Mouse (Mus musculus) skeletal muscle tissue, postnatal 0 days (tissue): Measurements from ENCODE around the gene Tmem54. TPM values are rescaled to one million over a fixed set of nuclear protein-coding genes. Genes with fewer than 3 reads are reported as not detected.

Experiments used
- polyA plus RNA-seq: library from polyadenylated mRNA; unstranded; fragments of >200 nt; fragmentation: Nextera tagmentation; extraction: Ambion mirVana; gene quantifications from 2 replicates; pipeline ENCODE4 v1.2.1, GENCODE M21; 2015

Tmem54 gene
- polyA plus RNA-seq: 2.8 and 4.1 TPM in 2 replicates

GRCm38 (mm10) chr4:129105356-129105755 is at the start of gene Tmem54:
Gene Tmem54 (plus strand): TSS chr4:129105548.

GRCm38 (mm10) chr4:129058207-129059092 is 46.9 kb upstream of the Tmem54 start, which contains the start of gene Rnf19b:
Gene Rnf19b (plus strand): TSS chr4:129058271.

GRCm38 (mm10) chr4:129121569-129122086 is 16.3 kb downstream of the Tmem54 start, which contains the start of gene Hpca:
Gene Hpca (minus strand): TSS chr4:129122036.

GRCm38 (mm10) chr4:129136579-129137391 is 31.4 kb downstream of the Tmem54 start, which contains the start of gene Fndc5:
Gene Fndc5 (plus strand): TSS chr4:129136999.

Other genes starting within 250 kb of the Tmem54 start
- 1.5 and 1.6 TPM in 2 replicates for gene Trim62, start 222.0 kb upstream of the Tmem54 start, polyA plus RNA-seq
- gene Azin2, start 143.1 kb upstream of the Tmem54 start, polyA plus RNA-seq: 7.4 and 7.5 TPM in 2 replicates
- gene Ak2, start 113.6 kb upstream of the Tmem54 start, polyA plus RNA-seq: 98.0 and 152 TPM in 2 replicates
- gene Rnf19b, start 47.3 kb upstream of the Tmem54 start, polyA plus RNA-seq: 5.9 and 6.1 TPM in 2 replicates
- 0.89 and 1.2 TPM in 2 replicates for gene Hpca, start 16.5 kb downstream of the Tmem54 start, polyA plus RNA-seq
- gene Fndc5, start 31.5 kb downstream of the Tmem54 start, polyA plus RNA-seq: 37.6 and 38.1 TPM in 2 replicates
- gene S100pbp, start 84.2 kb downstream of the Tmem54 start, polyA plus RNA-seq: 5.4 and 6.2 TPM in 2 replicates
- 32.6 and 35.0 TPM in 2 replicates for gene Yars, start 84.2 kb downstream of the Tmem54 start, polyA plus RNA-seq
- gene C77080, start 155.9 kb downstream of the Tmem54 start, polyA plus RNA-seq: 1.2 and 1.3 TPM in 2 replicates
- 36.7 and 40.0 TPM in 2 replicates for gene Sync, start 182.1 kb downstream of the Tmem54 start, polyA plus RNA-seq
- gene Rbbp4, start 229.8 kb downstream of the Tmem54 start, polyA plus RNA-seq: 188 and 198 TPM in 2 replicates
- gene Zbtb8os, start 230.1 kb downstream of the Tmem54 start, polyA plus RNA-seq: 28.6 and 30.2 TPM in 2 replicates